Mouse (Mus musculus) lung, postnatal 0 days (tissue): ENCODE data around the gene Mon1a.

ENCODE experiments used
- CTCF ChIP-seq: IDR thresholded peaks from 2 replicates; pipeline ENCODE4 v1.5.1; 2016; ENCODE audit warnings: antibody characterized with exemption, mild to moderate bottlenecking
- EP300 ChIP-seq: IDR thresholded peaks from 2 replicates; pipeline ENCODE4 v1.6.1; 2016; ENCODE audit warnings: antibody characterized with exemption, mild to moderate bottlenecking, control low read depth

- TF ChIP-seq CTCF: no peak
- no peak for TF ChIP-seq EP300
Measured at GRCm38 (mm10) chr9:107842709-107843108, 45.2 kb upstream of the Mon1a start.
